Mouse (Mus musculus): ENCODE data around the gene Wnk4. TPM values are rescaled to one million over a fixed set of nuclear protein-coding genes. Genes with fewer than 3 reads are reported as not detected.

Gene Wnk4
- polyA plus RNA-seq, 1 experiment, result 12.3 TPM

DNA sequence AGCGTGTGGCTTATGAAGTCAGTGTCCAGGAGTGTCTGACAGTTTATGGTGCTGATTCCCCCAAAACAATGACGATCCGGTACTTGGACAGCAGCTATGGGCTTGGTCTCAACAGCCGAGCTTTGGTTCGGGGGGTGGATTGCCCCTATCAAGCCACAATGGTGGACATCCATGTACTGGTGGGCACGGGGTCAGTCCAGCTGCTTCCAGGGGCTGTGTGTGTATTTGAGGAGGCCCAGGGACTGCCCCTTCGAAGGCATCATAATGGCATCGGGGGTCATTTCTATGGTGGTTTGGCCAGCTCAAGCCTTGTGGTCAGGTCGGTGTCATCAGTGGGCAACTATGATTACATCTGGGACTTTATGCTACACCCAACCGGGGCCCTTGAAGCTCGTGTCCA, 65.8 kb downstream of the Wnk4 start:
- peak overlapping the region; percentile 40 for H3K4me3 ChIP-seq (ENCODE audit: control insufficient read depth, low read depth, low read length)
- H3K27ac ChIP-seq (ENCODE audit: control insufficient read depth, insufficient read depth, low read depth, low read length), result no peak overlapping the region
- H3K4me1 ChIP-seq (ENCODE audit: control insufficient read depth, insufficient read depth, low read length), result no peaks in the 10 kb centered on the region
- H3K27me3 ChIP-seq (ENCODE audit: control insufficient read depth, insufficient read depth, low read length), result no peaks in the 10 kb centered on the region
- no peak for TF ChIP-seq CTCF (IDR thresholded peaks at IDR 0.05; ENCODE audit: control insufficient read depth, insufficient read depth, insufficient replicate concordance, low read depth, low read length)
- peak; percentile 22; the same call in 1 of the 2 replicates for TF ChIP-seq POLR2A (IDR thresholded peaks at IDR 0.05; ENCODE audit: control insufficient read depth, low read depth, low read length)
- no peaks in the 10 kb centered on the region; the same call in 1 of the 2 replicates for H3K36me3 ChIP-seq (ENCODE audit: control insufficient read depth, insufficient read depth, low read length)

Other genes with a start within 250 kb of the Wnk4 start
- 46.2 and 46.3 TPM in 2 replicates for gene Naglu, start 190.6 kb upstream of the Wnk4 start, polyA plus RNA-seq (2012; rRNA removed)
- gene Hsd17b1, start 182.2 kb upstream of the Wnk4 start, polyA plus RNA-seq (2012; rRNA removed), result 0.66 and 0.88 TPM in 2 replicates
- gene Coasy, start 178.0 kb upstream of the Wnk4 start, polyA plus RNA-seq (2012; rRNA removed), result 21.0 and 21.7 TPM in 2 replicates
- gene Mlx, start 173.3 kb upstream of the Wnk4 start, polyA plus RNA-seq (2012; rRNA removed), result 6.4 and 6.7 TPM in 2 replicates
- gene Psmc3ip, start 165.1 kb upstream of the Wnk4 start, polyA plus RNA-seq (2012; rRNA removed), result 77.6 and 77.9 TPM in 2 replicates
- 51.5 and 53.8 TPM in 2 replicates for gene Retreg3, start 140.7 kb upstream of the Wnk4 start, polyA plus RNA-seq (2012; rRNA removed)
- gene Tubg1, start 140.6 kb upstream of the Wnk4 start, polyA plus RNA-seq (2012; rRNA removed), result 22.4 and 27.3 TPM in 2 replicates
- 1.6 and 1.9 TPM in 2 replicates for gene Tubg2, start 104.7 kb upstream of the Wnk4 start, polyA plus RNA-seq (2012; rRNA removed)
- 0.40 and 0.44 TPM in 2 replicates for gene Cntnap1, start 90.0 kb upstream of the Wnk4 start, polyA plus RNA-seq (2012; rRNA removed)
- gene Plekhh3, start 89.2 kb upstream of the Wnk4 start, polyA plus RNA-seq (2012; rRNA removed), result 2.6 and 4.1 TPM in 2 replicates
- gene Ccr10, start 85.1 kb upstream of the Wnk4 start, polyA plus RNA-seq (2012; rRNA removed), result 0.05 TPM in 1 of 2 replicates, not detected in the other
- 14.3 and 14.5 TPM in 2 replicates for gene Ezh1, start 34.1 kb upstream of the Wnk4 start, polyA plus RNA-seq (2012; rRNA removed)
- gene Ramp2, start 14.5 kb upstream of the Wnk4 start, polyA plus RNA-seq (2012; rRNA removed), result 5.6 and 5.8 TPM in 2 replicates
- 26.1 and 26.2 TPM in 2 replicates for gene Vps25, start 6.9 kb upstream of the Wnk4 start, polyA plus RNA-seq (2012; rRNA removed)
- gene Cntd1, start 18.4 kb downstream of the Wnk4 start, polyA plus RNA-seq (2012; rRNA removed), result 37.1 and 54.6 TPM in 2 replicates
- 46.6 and 62.4 TPM in 2 replicates for gene Coa3, start 18.5 kb downstream of the Wnk4 start, polyA plus RNA-seq (2012; rRNA removed)
- 111 and 116 TPM in 2 replicates for gene Becn1, start 41.7 kb downstream of the Wnk4 start, polyA plus RNA-seq (2012; rRNA removed)
- 59.1 and 74.5 TPM in 2 replicates for gene Psme3, start 55.6 kb downstream of the Wnk4 start, polyA plus RNA-seq (2012; rRNA removed)
- gene Aoc2, start 64.5 kb downstream of the Wnk4 start, polyA plus RNA-seq (2012; rRNA removed), result 4.7 TPM in 2 replicates
- gene Aoc3, start 70.0 kb downstream of the Wnk4 start, polyA plus RNA-seq (2012; rRNA removed), result 4.2 and 4.4 TPM in 2 replicates
- not detected in 2 replicates for gene G6pc, start 107.0 kb downstream of the Wnk4 start, polyA plus RNA-seq (2012; rRNA removed)
- 17.9 and 18.7 TPM in 2 replicates for gene Aarsd1, start 157.0 kb downstream of the Wnk4 start, polyA plus RNA-seq (2012; rRNA removed)
- 0.14 and 0.38 TPM in 2 replicates for gene Gm27029, start 164.2 kb downstream of the Wnk4 start, polyA plus RNA-seq (2012; rRNA removed)
- 8.9 and 9.4 TPM in 2 replicates for gene Rundc1, start 164.5 kb downstream of the Wnk4 start, polyA plus RNA-seq (2012; rRNA removed)
- gene Ptges3l, start 164.8 kb downstream of the Wnk4 start, polyA plus RNA-seq (2012; rRNA removed), result 34.6 and 39.1 TPM in 2 replicates
- 161 and 224 TPM in 2 replicates for gene Rpl27, start 181.7 kb downstream of the Wnk4 start, polyA plus RNA-seq (2012; rRNA removed)
- gene Ifi35, start 187.8 kb downstream of the Wnk4 start, polyA plus RNA-seq (2012; rRNA removed), result 3.2 and 3.6 TPM in 2 replicates
- 19.2 and 21.1 TPM in 2 replicates for gene Rnd2, start 204.4 kb downstream of the Wnk4 start, polyA plus RNA-seq (2012; rRNA removed)
- 40.0 and 43.3 TPM in 2 replicates for gene Vat1, start 205.7 kb downstream of the Wnk4 start, polyA plus RNA-seq (2012; rRNA removed)

Measured in testis, adult 2 months (tissue).